Mouse (Mus musculus) thymus, postnatal 10 days (tissue): ENCODE results near the gene Smc1b.

Experiments used
- DNase-seq, 2 experiments: peaks; one replicate each; pipeline ENCODE4 v3.0.0; 2021; ENCODE audit warnings: low spot score in 2 of 2

The Smc1b gene

GRCm38 (mm10) chr15:85026197-85026596 lies 105.6 kb downstream of the Smc1b start:
- no peak for DNase-seq

DNA sequence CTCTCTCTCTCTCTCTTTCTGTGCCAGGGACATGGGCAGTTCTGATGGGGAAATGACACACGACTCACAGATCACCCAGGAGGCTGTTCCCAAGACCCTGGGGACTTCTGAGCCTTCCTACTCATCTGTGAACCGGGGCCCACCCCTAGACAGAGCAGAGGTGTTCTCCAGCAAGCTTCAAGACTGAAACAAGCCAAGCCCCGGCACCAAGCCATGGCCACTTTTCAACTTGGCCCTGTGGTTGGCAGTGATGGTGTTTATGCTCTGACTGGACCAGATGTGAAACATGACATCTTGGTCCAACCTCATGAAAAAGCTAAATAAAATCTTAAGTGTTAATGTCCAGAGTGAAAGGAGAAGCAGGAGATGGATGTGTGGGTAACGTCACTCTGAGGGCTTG lies 109.6 kb downstream of the Smc1b start:
- no peak for DNase-seq

- DNase-seq = peak; percentile 20 to 28
Observed at GRCm38 (mm10) chr15:85016951-85017664, 114.7 kb downstream of the Smc1b start, which contains the start of gene Upk3a. Gene Upk3a, plus strand, starts transcription at chr15:85017141.

- DNase-seq = no peak
Observed at GRCm38 (mm10) chr15:85015771-85016170, 116.0 kb downstream of the Smc1b start.
